Mouse (Mus musculus) limb, embryonic 15.5 days (tissue): ENCODE data around the gene Il33. TPM values are rescaled to one million over a fixed set of nuclear protein-coding genes. Genes with fewer than 3 reads are reported as not detected.

Source experiments
- ATAC-seq: fragments of 200-750 bp; cut with Nextera tagmentation; 2 replicates; pipeline ENCODE4 v1.8.0; 2017; ENCODE audit warnings: low read depth, moderate TSS enrichment; ENCODE audit not compliant: insufficient number of reproducible peaks, low FRiP score, low TSS enrichment
- H3K27ac ChIP-seq: fragments of 300-500 bp; sonication (generic); 2 replicates; pipeline ENCODE4 v1.5.1; 2015; ENCODE audit warnings: moderate library complexity, mild to moderate bottlenecking, inconsistent platforms
- H3K27me3 ChIP-seq: fragments of 300-500 bp; sonication (generic); 2 replicates; pipeline ENCODE4 v1.6.1; 2015; ENCODE audit warnings: inconsistent platforms
- H3K36me3 ChIP-seq: fragments of 300-500 bp; sonication (generic); 2 replicates; pipeline ENCODE4 v1.6.1; 2015; ENCODE audit warnings: inconsistent platforms
- H3K4me1 ChIP-seq: fragments of 300-500 bp; sonication (generic); 2 replicates; pipeline ENCODE4 v1.6.1; 2015; ENCODE audit warnings: inconsistent platforms
- H3K4me2 ChIP-seq: fragments of 300-500 bp; sonication (generic); 2 replicates; pipeline ENCODE4 v1.6.1; 2015; ENCODE audit warnings: mild to moderate bottlenecking, inconsistent platforms
- H3K4me3 ChIP-seq: fragments of 300-500 bp; sonication (generic); 2 replicates; pipeline ENCODE4 v1.5.1; 2015; ENCODE audit warnings: mild to moderate bottlenecking, inconsistent platforms
- H3K9ac ChIP-seq: fragments of 300-500 bp; sonication (generic); 2 replicates; pipeline ENCODE4 v1.6.1; 2015; ENCODE audit warnings: inconsistent platforms
- H3K9me3 ChIP-seq: fragments of 300-500 bp; sonication (generic); 2 replicates; pipeline ENCODE4 v1.6.1; 2016; ENCODE audit warnings: inconsistent platforms
- WGBS: fragments of 180-500 bp; shearing (Covaris S2); methylation state at CpG from one replicate; pipeline ENCODE4 v1.1.7; 2015; 5-methylcytosine and 5-hydroxymethylcytosine counted together
- polyA plus RNA-seq: library from polyadenylated mRNA; unstranded; fragments of >200 nt; fragmentation: Nextera tagmentation; extraction: Ambion mirVana; gene quantifications from 2 replicates; pipeline ENCODE4 v1.2.1, GENCODE M21; 2015

The Il33 gene
- polyA plus RNA-seq, result 7.3 and 9.2 TPM in 2 replicates

DNA sequence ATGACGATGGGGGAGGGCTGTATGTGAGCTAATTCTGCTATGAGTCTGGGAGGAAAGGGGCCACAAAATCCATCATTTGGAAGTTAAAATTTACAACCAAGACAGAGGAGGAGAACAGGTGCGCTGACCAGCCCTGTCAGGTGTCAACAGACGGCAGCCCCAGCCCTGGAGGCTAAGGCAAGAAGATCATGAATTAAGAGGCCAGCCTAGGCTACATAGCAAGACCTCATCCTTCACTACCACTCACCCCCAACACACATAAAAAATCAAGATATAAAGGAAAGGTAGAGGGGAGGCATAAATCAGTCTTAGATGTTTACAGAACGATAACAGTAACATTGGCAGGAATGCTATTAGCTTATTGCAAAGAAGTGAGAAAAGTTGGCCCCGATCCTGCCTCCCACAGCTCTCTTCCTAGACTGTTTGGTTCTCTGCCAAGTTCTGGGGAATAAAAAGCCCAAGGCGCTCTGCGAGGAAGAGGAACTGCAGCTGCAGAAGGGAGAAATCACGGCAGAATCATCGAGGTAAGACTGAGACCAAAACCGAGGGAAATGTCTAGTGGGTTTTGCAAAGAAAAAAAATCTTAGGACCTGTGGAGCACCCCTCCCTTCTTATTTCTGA, at the start of gene Il33:
Il33 (plus strand) TSS at position 477 of the 621 bp plus-strand sequence.
- no peak within 1 kb of the TSS for H3K9ac ChIP-seq
- H3K9me3 ChIP-seq, result no peaks in the 10 kb centered on the region
- no peak within 1 kb of the TSS for H3K4me3 ChIP-seq
- peaks cover 22% of the 10 kb centered on the region for H3K4me1 ChIP-seq
- H3K27ac ChIP-seq, result no peak within 1 kb of the TSS
- H3K36me3 ChIP-seq, result no peaks in the 10 kb centered on the region
- no peak for ATAC-seq
- no peak within 1 kb of the TSS for H3K4me2 ChIP-seq
- 14% methylated on average over 10 of the region's 10 CpGs for WGBS
- no peaks in the 10 kb centered on the region for H3K27me3 ChIP-seq

DNA sequence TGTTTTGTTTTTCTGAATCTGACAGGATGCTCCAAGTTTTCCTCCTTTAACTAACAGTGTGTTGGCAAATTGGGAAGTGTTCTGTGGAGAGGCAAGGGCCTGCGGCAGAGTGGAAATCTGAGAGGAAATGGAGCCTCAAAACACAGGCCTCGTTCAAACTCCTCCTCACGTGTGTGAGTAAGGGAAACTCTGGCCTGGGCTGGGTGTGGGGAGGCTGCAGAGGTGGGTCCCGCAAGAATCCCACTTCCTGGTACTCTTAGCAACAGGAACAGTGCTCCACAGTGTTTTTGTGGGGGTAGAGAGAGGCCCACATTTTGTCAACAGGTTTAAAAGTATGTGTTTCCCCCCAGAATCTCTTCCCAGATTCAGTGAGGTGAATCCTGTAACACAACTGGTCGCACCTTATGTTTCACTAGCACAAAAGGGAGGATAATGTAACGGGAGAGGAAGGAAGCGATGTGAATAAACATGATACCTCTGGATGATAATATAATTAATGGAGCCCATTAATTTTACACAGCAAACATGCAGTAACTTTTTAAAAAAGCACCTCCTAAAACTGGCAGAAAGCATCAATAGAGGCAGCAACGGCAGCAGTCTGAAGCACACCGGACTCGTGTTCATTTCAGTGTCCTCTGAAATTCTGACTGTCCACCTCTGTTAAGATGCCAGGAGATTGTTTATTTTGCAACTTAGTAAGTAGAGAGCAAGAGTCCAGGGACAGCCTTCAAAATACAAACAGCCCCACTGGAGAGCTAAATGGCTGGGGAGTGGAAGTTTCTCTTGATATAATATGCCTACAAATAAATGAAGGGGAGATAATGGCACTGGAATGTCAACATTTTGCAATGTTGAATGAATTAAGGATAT, 47.3 kb upstream of the Il33 start:
- H3K27ac ChIP-seq, result peak overlapping the region; percentile 5; the same call in 1 of the 2 replicates
- no peaks in the 10 kb centered on the region for H3K9me3 ChIP-seq
- no peak overlapping the region for H3K4me3 ChIP-seq
- no peak overlapping the region for H3K9ac ChIP-seq
- no peak overlapping the region for H3K4me2 ChIP-seq
- H3K36me3 ChIP-seq, result no peaks in the 10 kb centered on the region
- no peaks in the 10 kb centered on the region for H3K27me3 ChIP-seq
- no peaks in the 10 kb centered on the region for H3K4me1 ChIP-seq
- no peak for ATAC-seq
- WGBS, result 60% methylated on average over 10 of the region's 10 CpGs

- no peak for ATAC-seq
- no peak overlapping the region for H3K27ac ChIP-seq
- no peaks in the 10 kb centered on the region for H3K4me1 ChIP-seq
- H3K9me3 ChIP-seq, result no peaks in the 10 kb centered on the region
- no peak overlapping the region for H3K4me2 ChIP-seq
- H3K36me3 ChIP-seq, result no peaks in the 10 kb centered on the region
- H3K9ac ChIP-seq, result no peak overlapping the region
- WGBS, result 79% methylated on average over 8 of the region's 8 CpGs
- no peak overlapping the region for H3K4me3 ChIP-seq
- no peaks in the 10 kb centered on the region for H3K27me3 ChIP-seq
These were observed 45.9 kb upstream of the Il33 start for GRCm38 (mm10) chr19:29878896-29879504.

DNA sequence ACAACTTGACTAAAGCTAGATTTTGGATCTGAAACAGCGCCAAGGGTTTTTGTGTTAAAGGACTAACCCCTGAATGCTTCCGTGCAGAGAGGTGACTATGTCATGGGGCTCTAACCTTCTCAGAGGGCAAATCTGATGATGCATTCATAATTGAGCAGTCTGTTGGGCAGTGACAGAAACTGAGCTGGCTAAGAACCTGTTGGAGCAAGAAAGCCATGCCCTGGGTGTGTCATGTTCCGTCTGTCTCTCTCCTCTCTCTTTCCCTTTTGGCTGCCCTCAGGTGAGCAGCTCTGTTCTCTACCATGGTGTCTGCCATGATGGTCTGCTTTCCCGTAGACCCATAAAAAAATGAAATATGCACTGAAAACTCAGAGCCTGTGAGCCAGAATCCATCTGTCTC, 44.0 kb upstream of the Il33 start:
- WGBS, result 76% methylated on average over 4 of the region's 4 CpGs
- no peak for ATAC-seq
- Histone ChIP-seq H3K27ac (no peak overlapping the region), H3K36me3 (no peaks in the 10 kb centered on the region), H3K9me3 (no peaks in the 10 kb centered on the region), H3K9ac (no peak overlapping the region), H3K4me3 (no peak overlapping the region), H3K27me3 (no peaks in the 10 kb centered on the region), H3K4me1 (no peaks in the 10 kb centered on the region), H3K4me2 (no peak overlapping the region)

DNA sequence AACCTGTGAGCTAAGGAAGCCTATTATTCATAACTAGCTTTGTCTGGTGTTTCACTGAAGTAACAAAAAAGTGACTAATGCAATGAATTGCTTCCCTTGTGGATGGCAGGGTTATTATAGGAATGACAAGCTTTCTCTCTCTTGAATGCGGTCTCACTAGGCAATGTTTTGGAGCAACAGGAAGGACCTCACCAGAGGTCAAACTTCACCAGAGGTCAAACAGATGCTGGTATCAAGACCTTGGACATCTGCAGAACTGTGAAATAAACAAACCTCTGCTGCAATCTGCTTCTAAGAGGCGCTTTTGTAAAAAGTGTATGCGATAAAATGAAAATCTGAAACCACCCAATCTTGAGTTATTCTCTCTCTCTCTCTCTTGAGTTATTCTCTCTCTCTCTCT, 42.2 kb upstream of the Il33 start:
- Histone ChIP-seq H3K4me2 (no peak overlapping the region), H3K4me1 (no peaks in the 10 kb centered on the region), H3K27ac (no peak overlapping the region), H3K27me3 (no peaks in the 10 kb centered on the region), H3K4me3 (no peak overlapping the region), H3K9me3 (no peaks in the 10 kb centered on the region), H3K9ac (no peak overlapping the region), H3K36me3 (no peaks in the 10 kb centered on the region)
- 87% methylated on average over 3 of the region's 3 CpGs for WGBS
- no peak for ATAC-seq

- no peak for ATAC-seq
- H3K9ac ChIP-seq, result no peak overlapping the region
- 69% methylated on average over 6 of the region's 6 CpGs for WGBS
These were observed 39.4 kb upstream of the Il33 start for GRCm38 (mm10) chr19:29885548-29885947.

GRCm38 (mm10) chr19:29887476-29887875, 37.4 kb upstream of the Il33 start:
- Histone ChIP-seq H3K27me3 (no peaks in the 10 kb centered on the region), H3K4me1 (no peaks in the 10 kb centered on the region), H3K36me3 (no peaks in the 10 kb centered on the region), H3K9me3 (no peaks in the 10 kb centered on the region), H3K4me3 (no peak overlapping the region), H3K4me2 (no peak overlapping the region), H3K9ac (no peak overlapping the region), H3K27ac (no peak overlapping the region)
- no peak for ATAC-seq
- 74% methylated on average over 2 of the region's 2 CpGs for WGBS

More at GRCm38 (mm10) chr19:29885548-29885947, 39.4 kb upstream of the Il33 start:
- H3K27ac ChIP-seq, result no peak overlapping the region
- H3K4me2 ChIP-seq, result no peak overlapping the region
- no peaks in the 10 kb centered on the region for H3K36me3 ChIP-seq
- no peaks in the 10 kb centered on the region for H3K27me3 ChIP-seq
- H3K4me1 ChIP-seq, result no peaks in the 10 kb centered on the region
- no peaks in the 10 kb centered on the region for H3K9me3 ChIP-seq
- H3K4me3 ChIP-seq, result no peak overlapping the region

DNA sequence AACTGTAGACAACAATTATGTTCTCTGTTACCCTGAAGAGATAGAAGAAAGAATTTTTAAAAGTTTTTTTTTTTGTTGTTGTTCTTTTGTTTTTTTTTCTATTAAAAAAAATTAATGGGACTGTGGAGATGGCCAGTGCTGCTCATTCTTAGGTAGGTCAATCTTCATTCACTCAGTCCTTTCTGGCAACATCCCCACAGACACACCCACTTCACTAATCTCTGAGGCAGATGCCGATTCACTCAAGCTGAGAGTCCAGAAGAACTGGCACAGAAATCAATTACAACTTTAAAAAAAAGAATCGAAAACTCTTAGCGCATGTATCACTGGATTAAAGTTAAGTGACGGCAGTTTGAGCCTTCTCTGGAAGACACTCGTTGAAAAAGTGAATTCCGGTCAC, 36.0 kb upstream of the Il33 start:
- Histone ChIP-seq H3K36me3 (no peaks in the 10 kb centered on the region), H3K4me3 (no peak overlapping the region), H3K27ac (no peak overlapping the region), H3K9me3 (no peaks in the 10 kb centered on the region), H3K27me3 (no peaks in the 10 kb centered on the region), H3K4me1 (no peaks in the 10 kb centered on the region), H3K4me2 (no peak overlapping the region), H3K9ac (no peak overlapping the region)
- ATAC-seq, result no peak
- 85% methylated on average over 6 of the region's 6 CpGs for WGBS

DNA sequence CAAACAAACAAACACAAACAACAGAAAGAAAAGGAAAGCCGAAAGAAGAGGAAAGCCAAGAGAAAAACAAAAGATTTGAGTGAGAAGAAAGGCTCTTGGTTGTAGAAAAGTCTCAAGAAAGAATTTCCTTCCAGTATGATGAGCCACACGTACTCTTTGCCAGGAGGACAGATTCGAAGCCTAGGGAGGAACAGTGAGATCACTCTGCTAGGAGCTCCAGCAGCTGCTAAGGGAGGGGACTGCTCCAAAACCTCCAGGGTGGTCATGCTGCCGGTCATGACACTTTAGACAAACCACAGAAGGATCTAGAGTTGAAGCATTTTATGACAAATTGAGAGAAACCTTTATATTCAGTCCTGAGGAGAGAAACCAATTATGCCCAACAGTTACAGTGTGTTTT, 32.9 kb upstream of the Il33 start:
- Histone ChIP-seq H3K36me3 (no peaks in the 10 kb centered on the region), H3K4me2 (no peak overlapping the region), H3K4me3 (no peak overlapping the region), H3K27ac (no peak overlapping the region), H3K9ac (no peak overlapping the region), H3K9me3 (no peaks in the 10 kb centered on the region), H3K4me1 (no peaks in the 10 kb centered on the region), H3K27me3 (no peaks in the 10 kb centered on the region)
- ATAC-seq, result no peak
- 70% methylated on average over 4 of the region's 4 CpGs for WGBS

DNA sequence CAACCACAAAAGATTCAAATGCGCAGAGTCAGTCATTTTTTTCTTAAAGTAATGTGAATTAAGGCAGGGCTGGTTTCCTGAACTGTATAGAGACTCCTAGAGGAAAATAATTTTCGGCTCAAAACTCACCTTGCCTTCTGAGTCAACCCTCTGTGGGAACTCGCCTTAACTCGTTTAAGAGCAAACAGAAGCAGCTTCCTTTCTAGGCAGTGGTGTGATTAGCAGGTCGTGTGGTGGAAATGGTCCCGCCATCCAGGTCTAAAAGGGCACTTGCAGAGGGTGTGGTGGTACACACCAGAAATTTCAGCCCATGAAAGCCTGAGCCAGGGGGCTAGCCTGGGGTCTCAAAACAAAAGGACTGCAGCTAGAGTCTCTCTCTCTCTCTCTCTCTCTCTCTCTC, 32.1 kb upstream of the Il33 start:
- no peak overlapping the region for H3K4me2 ChIP-seq
- no peaks in the 10 kb centered on the region for H3K27me3 ChIP-seq
- no peak for ATAC-seq
- no peak overlapping the region for H3K4me3 ChIP-seq
- H3K9me3 ChIP-seq, result no peaks in the 10 kb centered on the region
- H3K27ac ChIP-seq, result no peak overlapping the region
- 55% methylated on average over 6 of the region's 6 CpGs for WGBS
- H3K9ac ChIP-seq, result no peak overlapping the region
- H3K36me3 ChIP-seq, result no peaks in the 10 kb centered on the region
- no peaks in the 10 kb centered on the region for H3K4me1 ChIP-seq

- Histone ChIP-seq H3K27me3 (no peaks in the 10 kb centered on the region), H3K27ac (no peak overlapping the region), H3K36me3 (no peaks in the 10 kb centered on the region), H3K9me3 (no peaks in the 10 kb centered on the region), H3K4me1 (no peaks in the 10 kb centered on the region), H3K4me2 (no peak overlapping the region), H3K9ac (no peak overlapping the region), H3K4me3 (no peak overlapping the region)
- 87% methylated on average over 4 of the region's 4 CpGs for WGBS
- no peak for ATAC-seq
These were observed 31.1 kb upstream of the Il33 start for GRCm38 (mm10) chr19:29893718-29894273.

DNA sequence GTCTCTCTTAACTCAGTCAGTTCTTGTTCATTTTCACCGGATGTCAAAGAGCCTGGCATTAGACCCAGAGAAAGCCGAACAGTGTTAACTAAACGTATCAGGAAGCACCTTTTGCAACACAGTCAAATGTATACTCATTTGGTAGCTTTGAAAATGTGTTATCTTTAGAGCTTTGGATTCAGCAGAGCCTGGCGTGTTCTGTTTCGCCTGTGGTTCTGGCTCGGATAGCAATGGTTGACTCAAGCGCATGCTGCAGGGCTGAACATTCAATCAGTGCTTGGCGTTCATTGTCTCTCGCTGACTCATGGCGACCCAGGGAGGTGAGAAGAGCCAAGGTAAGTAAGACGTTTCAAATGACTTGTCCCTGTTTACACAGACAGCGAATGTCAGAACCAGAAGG, 30.5 kb upstream of the Il33 start:
- Histone ChIP-seq H3K27me3 (no peaks in the 10 kb centered on the region), H3K9me3 (no peaks in the 10 kb centered on the region), H3K4me3 (no peak overlapping the region), H3K9ac (no peak overlapping the region), H3K27ac (no peak overlapping the region), H3K4me1 (no peaks in the 10 kb centered on the region), H3K4me2 (no peak overlapping the region), H3K36me3 (no peaks in the 10 kb centered on the region)
- no peak for ATAC-seq
- 83% methylated on average over 12 of the region's 12 CpGs for WGBS
